Mouse (Mus musculus) liver, embryonic 11.5 days (tissue): Measurements from ENCODE around the gene Bmp10. TPM values are rescaled to one million over a fixed set of nuclear protein-coding genes. Genes with fewer than 3 reads are reported as not detected.

Source experiments
- ATAC-seq: fragments of 200-750 bp; cut with Nextera tagmentation; replicated peaks from 2 replicates; pipeline ENCODE4 v1.8.0; 2017; ENCODE audit warnings: moderate number of reproducible peaks, mild to moderate bottlenecking, moderate TSS enrichment, moderate library complexity; ENCODE audit not compliant: low FRiP score
- DNase-seq: peaks from one replicate; pipeline ENCODE4 v3.0.0-alpha.2; 2017; ENCODE audit warnings: low spot score
- H3K27ac ChIP-seq: fragments of 300-500 bp; sonication (generic); 2 replicates; pipeline ENCODE4 v1.5.1; 2014; ENCODE audit warnings: mild to moderate bottlenecking, low read depth, low read length, control low read depth
- H3K27me3 ChIP-seq: fragments of 300-500 bp; sonication (generic); replicated peaks from 2 replicates; pipeline ENCODE4 v1.6.1; 2014; ENCODE audit warnings: low read length, mixed read lengths; ENCODE audit not compliant: control insufficient read depth, insufficient read depth
- H3K36me3 ChIP-seq: fragments of 300-500 bp; sonication (generic); 2 replicates; pipeline ENCODE4 v1.6.1; 2014; ENCODE audit warnings: mild to moderate bottlenecking, low read length, moderate library complexity, mixed read lengths; ENCODE audit not compliant: control insufficient read depth, insufficient read depth
- H3K4me1 ChIP-seq: fragments of 300-500 bp; sonication (generic); replicated peaks from 2 replicates; pipeline ENCODE4 v1.6.1; 2014; ENCODE audit warnings: low read length, mixed read lengths; ENCODE audit not compliant: control insufficient read depth, insufficient read depth
- H3K4me2 ChIP-seq: fragments of 300-500 bp; sonication (generic); 2 replicates; pipeline ENCODE4 v1.6.1; 2014; ENCODE audit warnings: mild to moderate bottlenecking, control low read depth, moderate library complexity
- H3K4me3 ChIP-seq: fragments of 300-500 bp; sonication (generic); 2 replicates; pipeline ENCODE4 v1.5.1; 2014; ENCODE audit warnings: low read depth, low read length, control low read depth
- H3K9ac ChIP-seq: fragments of 300-500 bp; sonication (generic); 2 replicates; pipeline ENCODE4 v1.6.1; 2014; ENCODE audit warnings: low read depth, low read length, control low read depth
- H3K9me3 ChIP-seq: fragments of 300-500 bp; sonication (generic); 2 replicates; pipeline ENCODE4 v1.6.1; 2016; ENCODE audit warnings: low read length, inconsistent platforms, mixed read lengths; ENCODE audit not compliant: control insufficient read depth
- WGBS: fragments of 180-500 bp; shearing (Covaris S2); extraction: QIAGEN DNeasy Blood & Tissue Kit; methylation state at CpG from one replicate; pipeline ENCODE4 v1.1.7; 2014; 5-methylcytosine and 5-hydroxymethylcytosine counted together
- polyA plus RNA-seq: library from polyadenylated mRNA; unstranded; fragments of >200 nt; fragmentation: Nextera tagmentation; extraction: Ambion mirVana; gene quantifications from 2 replicates; pipeline ENCODE4 v1.2.1, GENCODE M21; 2014

Bmp10 gene
- polyA plus RNA-seq, 1 experiment from 2014 or later = 0.75 TPM

GRCm38 (mm10) chr6:87394783-87395182 lies 34.0 kb upstream of the Bmp10 start:
- H3K4me1 ChIP-seq = peaks cover 2% of the 10 kb centered on the region; the same call in 1 of the 2 replicates
- WGBS = 75% methylated on average over 9 of the region's 9 CpGs
- H3K27ac ChIP-seq = no peak overlapping the region
- H3K4me2 ChIP-seq = no peak overlapping the region
- no peaks in the 10 kb centered on the region for H3K9me3 ChIP-seq
- H3K9ac ChIP-seq = no peak overlapping the region
- H3K27me3 ChIP-seq = no peaks in the 10 kb centered on the region
- DNase-seq (no peak), ATAC-seq (no peak)
- no peaks in the 10 kb centered on the region for H3K36me3 ChIP-seq
- H3K4me3 ChIP-seq = no peak overlapping the region

- Histone ChIP-seq H3K4me1 (peaks cover 3% of the 10 kb centered on the region; the same call in 1 of the 2 replicates), H3K9ac (no peak overlapping the region), H3K27me3 (no peaks in the 10 kb centered on the region), H3K27ac (no peak overlapping the region), H3K9me3 (no peaks in the 10 kb centered on the region), H3K4me3 (no peak overlapping the region), H3K4me2 (no peak overlapping the region), H3K36me3 (no peaks in the 10 kb centered on the region)
- peak; percentile 63 for DNase-seq
- 1% methylated on average over 5 of the region's 5 CpGs for WGBS
- no peak for ATAC-seq
Observed at GRCm38 (mm10) chr6:87399137-87399536, 29.7 kb upstream of the Bmp10 start.

- no peak overlapping the region for H3K27ac ChIP-seq
Observed at GRCm38 (mm10) chr6:87399886-87400566, 28.8 kb upstream of the Bmp10 start.

GRCm38 (mm10) chr6:87401456-87401855 lies 27.3 kb upstream of the Bmp10 start:
- no peak for DNase-seq
- Histone ChIP-seq H3K9ac (no peak overlapping the region), H3K9me3 (no peaks in the 10 kb centered on the region), H3K4me2 (no peak overlapping the region), H3K27me3 (no peaks in the 10 kb centered on the region), H3K4me3 (no peak overlapping the region), H3K27ac (0 out of 2 replicates have a peak overlapping the region, but pooled peaks have one; percentile 19), H3K4me1 (peaks cover 3% of the 10 kb centered on the region; the same call in 1 of the 2 replicates), H3K36me3 (no peaks in the 10 kb centered on the region)
- WGBS = 57% methylated on average over 6 of the region's 6 CpGs
- ATAC-seq = no peak

More at GRCm38 (mm10) chr6:87399886-87400566, 28.8 kb upstream of the Bmp10 start:
- Histone ChIP-seq H3K9ac (no peak overlapping the region), H3K9me3 (no peaks in the 10 kb centered on the region), H3K27me3 (no peaks in the 10 kb centered on the region), H3K4me3 (no peak overlapping the region), H3K4me2 (no peak overlapping the region), H3K36me3 (no peaks in the 10 kb centered on the region), H3K4me1 (peaks cover 3% of the 10 kb centered on the region; the same call in 1 of the 2 replicates)
- no peak for DNase-seq
- WGBS = 35% methylated on average over 4 of the region's 4 CpGs
- ATAC-seq = no peak

- no peak for DNase-seq
- Histone ChIP-seq H3K27me3 (no peaks in the 10 kb centered on the region), H3K4me3 (no peak overlapping the region), H3K36me3 (no peaks in the 10 kb centered on the region), H3K9ac (no peak overlapping the region), H3K9me3 (no peaks in the 10 kb centered on the region), H3K4me1 (0 out of 2 replicates have a peak, but pooled peaks cover 3% of the 10 kb centered on the region), H3K27ac (no peak overlapping the region), H3K4me2 (no peak overlapping the region)
- ATAC-seq = no peak
- 32% methylated on average over 3 of the region's 3 CpGs for WGBS
Observed at GRCm38 (mm10) chr6:87412011-87412410, 16.8 kb upstream of the Bmp10 start.

GRCm38 (mm10) chr6:87422304-87422703 lies 6.5 kb upstream of the Bmp10 start:
- Histone ChIP-seq H3K27ac (no peak overlapping the region), H3K4me3 (no peak overlapping the region), H3K27me3 (no peaks in the 10 kb centered on the region), H3K9me3 (no peaks in the 10 kb centered on the region), H3K36me3 (no peaks in the 10 kb centered on the region), H3K4me1 (peaks cover 12% of the 10 kb centered on the region), H3K4me2 (no peak overlapping the region), H3K9ac (no peak overlapping the region)
- 48% methylated on average over 7 of the region's 7 CpGs for WGBS
- ATAC-seq = no peak
- DNase-seq = no peak

GRCm38 (mm10) chr6:87424037-87424816 lies 4.6 kb upstream of the Bmp10 start:
- H3K4me3 ChIP-seq = no peak overlapping the region
- no peaks in the 10 kb centered on the region for H3K36me3 ChIP-seq
- WGBS = 53% methylated on average over 19 of the region's 19 CpGs
- H3K27me3 ChIP-seq = no peaks in the 10 kb centered on the region
- ATAC-seq (no peak), DNase-seq (no peak)
- no peak overlapping the region for H3K4me2 ChIP-seq
- H3K4me1 ChIP-seq = peaks cover 12% of the 10 kb centered on the region
- H3K27ac ChIP-seq = no peak overlapping the region
- no peaks in the 10 kb centered on the region for H3K9me3 ChIP-seq
- no peak overlapping the region for H3K9ac ChIP-seq

- WGBS = 69% methylated on average over 5 of the region's 5 CpGs
- no peaks in the 10 kb centered on the region for H3K27me3 ChIP-seq
- no peak overlapping the region for H3K4me2 ChIP-seq
- H3K4me1 ChIP-seq = peaks cover 10% of the 10 kb centered on the region
- DNase-seq (no peak), ATAC-seq (no peak)
- H3K4me3 ChIP-seq = no peak overlapping the region
- no peaks in the 10 kb centered on the region for H3K9me3 ChIP-seq
- H3K27ac ChIP-seq = no peak overlapping the region
- no peak overlapping the region for H3K9ac ChIP-seq
- H3K36me3 ChIP-seq = no peaks in the 10 kb centered on the region
Observed at GRCm38 (mm10) chr6:87426954-87427353, 1.8 kb upstream of the Bmp10 start.
